Mouse (Mus musculus) spleen, adult 2 months (tissue): ENCODE measurements at regions not wholly inside any gene's neighbourhood (a gene's known extent, or its start where the extent isn't known, plus 50 kb on each side); places are given as distances from the start of the nearest gene placed in this dataset.

Source experiments
- CTCF ChIP-seq: fragments of 200-500 bp; IDR thresholded peaks from 2 replicates; pipeline ENCODE4 v1.5.1; 2011; ENCODE audit warnings: mild to moderate bottlenecking, inconsistent platforms; ENCODE audit not compliant: insufficient read depth, insufficient read length, insufficient replicate concordance; ENCODE audit errors: extremely low read depth
- POLR2A ChIP-seq: fragments of 200-500 bp; IDR thresholded peaks from 2 replicates; pipeline ENCODE4 v1.6.1; 2011; ENCODE audit warnings: low read depth, low read length, inconsistent platforms

- no peak for TF ChIP-seq CTCF
- TF ChIP-seq POLR2A, result no peak
These were observed 285.1 kb upstream of the Ubash3b start for GRCm38 (mm10) chr9:41446431-41447203.
